Mouse (Mus musculus): Measurements from ENCODE around the gene Dgkq.
A peak's percentile ranks its signal among the peaks of the same experiment; 100 is the strongest.

The Dgkq gene

GRCm38 (mm10) chr5:108680871-108681270, 11.4 kb upstream of the Dgkq start:
- DNase-seq: no peak

GRCm38 (mm10) chr5:108679909-108680308, 10.4 kb upstream of the Dgkq start:
- no peak for DNase-seq

DNA sequence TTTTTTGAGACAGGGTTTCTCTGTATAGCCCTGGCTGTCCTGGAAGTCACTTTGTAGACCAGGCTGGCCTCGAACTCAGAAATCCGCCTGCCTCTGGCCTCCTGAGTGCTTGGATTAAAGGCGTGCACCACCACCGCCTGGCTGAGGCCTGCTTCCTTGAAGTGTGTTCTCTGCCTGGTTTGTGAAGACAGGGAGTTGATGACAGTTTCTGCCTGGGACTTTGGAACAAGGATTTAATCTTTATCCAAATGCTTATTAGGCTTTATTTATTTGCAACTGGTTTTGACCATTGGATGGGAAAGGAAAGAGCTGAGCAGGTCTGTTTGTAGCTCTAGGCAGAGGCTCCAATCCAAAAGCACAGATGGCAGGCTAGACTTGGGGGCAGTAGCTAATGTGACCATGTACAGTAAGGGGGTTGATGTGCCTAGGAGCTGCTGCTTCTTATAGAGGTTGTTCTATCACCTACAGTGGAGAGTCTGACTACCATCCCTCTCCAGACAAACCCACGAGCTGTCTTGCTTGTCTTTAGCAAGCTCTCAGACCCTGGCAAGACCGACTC, 8.9 kb upstream of the Dgkq start:
- DNase-seq: no peak

DNA sequence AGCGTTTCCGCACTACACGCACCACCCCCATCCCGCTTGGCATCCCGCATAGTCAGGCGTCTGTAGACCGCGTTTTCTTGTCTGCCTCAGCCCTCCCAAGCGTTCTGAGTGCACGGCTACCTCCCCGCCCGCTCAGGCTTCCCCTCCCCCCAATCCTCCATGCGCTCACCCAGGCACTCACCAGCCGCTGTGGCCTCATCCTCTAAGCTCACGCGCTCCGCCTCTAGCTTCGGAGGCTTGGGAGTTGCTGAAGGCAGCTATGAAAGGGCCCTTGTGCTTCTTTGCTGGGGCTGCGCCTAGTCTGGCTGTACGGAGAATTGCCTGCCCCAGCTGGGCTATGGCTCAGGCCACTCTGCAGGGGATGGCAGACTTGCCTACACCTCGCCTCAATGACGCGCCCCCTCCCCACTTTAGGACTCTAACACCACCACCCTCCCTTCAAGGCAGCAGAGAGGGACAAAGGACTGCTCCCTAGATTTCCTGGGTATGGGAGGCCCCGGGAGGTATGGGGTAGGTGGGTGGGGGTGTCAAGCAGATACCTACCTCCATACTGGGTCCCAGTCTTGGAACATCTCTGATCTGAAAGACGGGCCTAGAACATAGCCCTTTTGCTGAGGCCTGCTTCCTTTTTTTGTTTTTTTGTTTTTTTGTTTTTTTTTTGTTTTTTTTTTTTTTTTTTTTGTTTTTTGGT, 8.3 kb upstream of the Dgkq start:
- peak; percentile 63 for DNase-seq

DNA sequence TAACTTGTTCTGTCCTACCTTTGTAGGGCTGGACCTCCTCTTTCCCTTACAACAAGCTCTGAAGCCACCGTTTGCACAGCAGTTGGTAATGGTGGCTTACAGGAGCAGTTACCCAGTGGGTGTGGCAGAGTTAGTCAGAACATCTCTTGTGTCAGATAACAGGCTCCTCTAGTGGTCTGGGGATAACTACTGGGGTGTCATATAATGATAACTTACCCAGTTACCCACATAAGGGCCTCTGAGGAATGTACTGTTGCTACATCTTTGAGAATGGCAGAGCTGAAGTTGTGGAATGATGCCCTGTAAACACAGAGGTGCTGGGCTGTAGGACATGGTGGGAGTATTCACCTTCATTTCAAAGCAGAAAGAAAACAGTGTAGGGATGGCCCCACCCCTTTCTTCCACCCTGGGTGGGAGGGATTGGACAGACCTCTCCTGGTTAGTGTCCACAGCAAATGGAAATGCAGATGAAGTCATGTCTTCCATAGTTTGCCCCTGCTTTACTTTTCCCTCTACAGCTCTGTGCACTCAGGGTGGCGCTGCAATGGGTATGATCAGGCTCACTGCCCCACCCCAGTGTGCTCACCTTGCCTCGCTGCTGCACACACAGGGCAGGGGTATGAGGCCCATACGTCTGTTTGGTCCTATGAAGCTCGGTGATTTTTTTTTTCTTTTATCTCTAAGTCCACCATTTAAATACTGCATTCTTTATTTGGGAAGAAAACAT, 7.5 kb upstream of the Dgkq start:
- DNase-seq: no peak

GRCm38 (mm10) chr5:108675251-108675816, 5.9 kb upstream of the Dgkq start, which contains the start of gene Slc26a1:
Gene Slc26a1, minus strand, starts transcription at chr5:108675569.
- DNase-seq: no peak

DNA sequence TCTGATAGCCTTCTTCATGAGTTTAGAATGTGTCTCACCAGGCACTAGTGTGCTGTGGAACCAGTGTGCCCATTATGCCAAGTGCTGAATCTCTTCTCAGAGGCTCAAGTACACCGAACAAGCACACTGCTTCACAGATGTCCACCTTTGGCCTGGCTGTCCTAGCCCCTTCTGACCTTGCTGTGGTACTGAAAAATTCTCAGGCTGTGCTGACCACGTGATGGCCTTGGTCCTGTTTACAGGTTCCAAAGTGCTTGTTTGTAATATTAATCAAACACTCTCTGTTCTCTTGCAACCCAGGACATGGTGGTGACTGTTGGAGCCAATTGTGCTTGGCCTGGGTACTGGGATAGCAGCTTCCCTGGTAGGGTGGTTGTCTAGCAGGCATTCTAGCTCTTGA, 5.2 kb upstream of the Dgkq start:
- DNase-seq: no peak

- no peak for DNase-seq
Measured at GRCm38 (mm10) chr5:108671757-108672156, 2.3 kb upstream of the Dgkq start.

GRCm38 (mm10) chr5:108670785-108671184, 1.3 kb upstream of the Dgkq start:
- no peak for DNase-seq

GRCm38 (mm10) chr5:108669986-108670385, 514 bp upstream of the Dgkq start:
- DNase-seq: no peak

DNA sequence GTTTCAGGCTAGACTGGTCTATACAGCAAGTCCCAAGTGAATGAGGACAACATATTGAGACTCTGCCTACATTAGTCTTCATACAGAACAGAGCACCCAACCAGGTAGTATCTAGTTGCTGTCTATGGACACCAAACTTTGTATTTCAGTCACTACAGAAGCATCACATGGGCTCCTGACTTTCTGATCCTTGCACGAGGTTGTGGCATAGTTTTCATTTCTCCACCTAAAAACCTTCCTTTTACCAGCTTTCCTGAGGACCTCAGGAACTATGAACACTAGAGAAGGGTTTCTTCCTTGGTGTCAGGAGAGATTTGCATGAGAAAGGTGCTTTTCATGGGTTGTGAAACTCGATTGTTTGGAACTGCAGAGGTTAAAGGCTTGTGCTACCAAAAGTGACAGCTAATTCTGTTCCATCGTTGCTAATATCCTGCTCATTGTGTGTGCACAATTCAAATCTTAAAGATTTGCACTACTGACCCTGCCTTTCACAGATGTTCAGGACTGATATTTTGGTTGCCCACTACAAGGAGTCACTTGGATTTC, 1.0 kb downstream of the Dgkq start:
- no peak for DNase-seq

DNA sequence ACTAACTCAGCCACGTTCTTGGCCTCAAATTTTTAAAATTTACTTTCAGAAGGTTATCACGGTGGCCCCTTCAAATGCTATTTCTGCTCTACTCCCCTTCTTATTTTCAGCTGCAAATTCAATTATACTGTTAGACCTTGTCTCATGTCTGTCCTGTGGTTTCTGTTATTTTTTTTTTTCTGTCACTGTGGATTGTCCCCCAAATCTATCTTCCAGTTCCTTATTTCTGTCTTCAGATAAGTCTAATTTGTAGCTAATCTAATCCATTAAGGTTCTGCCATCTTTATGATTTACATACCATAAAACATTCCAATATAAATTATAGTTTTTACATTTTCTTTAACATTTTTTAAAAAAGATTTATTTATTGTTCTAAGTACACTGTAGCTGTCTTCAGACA, 2.1 kb downstream of the Dgkq start:
- no peak for DNase-seq

- no peak for DNase-seq
Measured at GRCm38 (mm10) chr5:108665066-108665465, 4.4 kb downstream of the Dgkq start.

DNA sequence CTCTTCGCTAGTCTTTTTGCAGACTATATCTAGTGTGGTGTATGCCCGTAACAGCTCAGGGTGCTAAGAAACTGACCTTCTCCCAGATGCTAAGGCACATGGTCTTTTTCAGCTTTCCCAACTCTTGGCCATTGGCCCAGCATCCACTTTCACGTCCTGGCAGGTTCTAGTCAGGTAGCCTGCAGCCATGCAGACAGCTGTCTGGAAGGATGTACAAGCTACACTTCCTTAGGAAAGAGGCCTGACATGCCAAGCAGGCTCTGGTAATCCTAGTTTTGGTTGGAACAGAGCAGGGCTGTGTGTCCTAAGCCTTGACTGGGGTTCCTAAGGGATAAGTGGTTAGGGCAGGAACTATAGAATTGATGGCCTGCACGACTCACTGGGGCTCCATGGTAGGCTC, 6.7 kb downstream of the Dgkq start:
- no peak for DNase-seq

- peak; percentile 93 for DNase-seq
Measured at GRCm38 (mm10) chr5:108660632-108661268, 8.7 kb downstream of the Dgkq start.

DNA sequence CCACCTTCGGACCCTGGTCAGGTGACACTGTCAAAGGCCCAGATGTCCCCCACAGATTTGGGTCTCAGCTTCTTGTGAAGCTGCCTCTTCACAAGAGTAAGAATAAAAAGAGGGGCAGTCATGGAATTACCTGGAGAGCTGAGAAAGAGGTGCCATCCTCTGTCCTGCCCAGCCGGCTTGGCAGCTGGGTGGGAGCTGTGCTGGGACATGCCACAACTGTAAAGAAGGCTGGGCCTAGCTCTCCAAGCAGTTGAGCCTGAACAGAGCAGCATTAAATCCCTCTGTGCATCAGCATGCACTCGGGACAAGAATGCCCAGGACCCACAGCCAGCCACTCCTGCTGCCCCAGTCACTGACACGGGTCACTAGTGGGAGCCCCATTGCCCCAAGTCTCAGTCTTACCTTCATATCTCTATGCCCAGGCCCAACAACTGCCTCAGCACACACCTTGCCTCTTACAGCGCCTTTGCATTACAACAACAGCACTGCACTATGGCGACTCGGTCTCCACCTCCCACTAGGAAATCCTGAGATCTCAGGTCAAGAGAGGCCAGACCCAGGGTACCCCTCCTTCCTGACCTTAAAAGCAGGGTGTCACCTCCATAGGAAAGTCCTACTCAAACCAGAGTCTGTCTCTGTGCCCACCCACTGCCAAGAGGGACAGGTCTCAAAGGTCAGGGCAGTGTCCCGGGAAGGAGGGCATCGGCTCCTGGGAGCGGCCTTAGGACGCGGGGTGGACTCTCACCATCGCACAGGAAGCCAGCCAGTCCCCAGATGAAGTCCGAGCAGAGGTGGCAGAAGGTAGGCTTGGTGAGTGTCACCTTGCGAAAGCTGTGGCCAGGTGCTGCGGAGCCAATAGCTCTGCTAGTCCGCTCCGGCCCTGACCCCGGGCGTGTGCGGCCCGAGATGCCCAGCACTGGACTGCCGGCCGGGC, 9.5 kb downstream of the Dgkq start, which contains the start of gene Idua:
Gene Idua (plus strand): TSS at position 634 of the 934 bp plus-strand sequence.
- no peak for DNase-seq

DNA sequence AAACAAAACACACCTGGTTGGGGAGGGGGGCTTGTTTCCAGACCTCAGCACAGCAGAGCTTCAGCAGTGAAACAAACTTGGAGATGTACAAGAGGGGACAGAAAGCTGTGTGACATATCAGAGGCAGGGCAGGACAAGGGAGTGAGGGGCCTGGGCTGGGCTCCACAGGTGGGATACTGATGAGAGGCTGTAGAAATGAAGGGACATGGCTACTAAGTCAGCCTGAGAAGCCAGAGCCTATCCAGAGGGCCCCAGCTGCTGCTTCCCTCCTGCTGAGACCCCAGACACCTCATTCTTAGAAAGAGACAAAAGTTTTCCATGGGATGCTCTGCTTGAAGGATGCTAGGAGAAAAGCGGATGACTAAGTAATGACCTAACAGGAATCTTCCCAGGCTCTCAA, 10.9 kb downstream of the Dgkq start:
- no peak for DNase-seq

DNA sequence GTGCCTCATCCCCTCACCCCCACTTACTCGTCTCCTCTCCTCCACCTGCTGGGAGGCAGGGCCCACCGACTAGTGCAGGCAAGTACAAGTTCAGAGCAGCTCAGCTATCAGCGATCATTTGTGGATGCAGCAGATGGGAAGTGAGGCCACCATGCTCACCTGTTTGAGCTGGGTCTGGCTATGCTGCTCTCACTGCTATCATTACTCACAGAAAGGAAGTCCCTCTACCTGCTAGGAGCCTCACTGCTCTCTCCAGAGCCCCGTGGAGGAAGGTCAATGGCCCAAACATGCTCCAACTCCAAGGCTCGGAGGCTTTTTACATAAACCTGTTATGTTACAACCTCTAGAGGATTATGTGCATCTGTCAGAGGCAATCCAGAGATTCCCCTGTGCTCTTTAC, 12.1 kb downstream of the Dgkq start:
- DNase-seq: no peak

- DNase-seq: no peak
Measured at GRCm38 (mm10) chr5:108655891-108656650, 13.4 kb downstream of the Dgkq start.

DNA sequence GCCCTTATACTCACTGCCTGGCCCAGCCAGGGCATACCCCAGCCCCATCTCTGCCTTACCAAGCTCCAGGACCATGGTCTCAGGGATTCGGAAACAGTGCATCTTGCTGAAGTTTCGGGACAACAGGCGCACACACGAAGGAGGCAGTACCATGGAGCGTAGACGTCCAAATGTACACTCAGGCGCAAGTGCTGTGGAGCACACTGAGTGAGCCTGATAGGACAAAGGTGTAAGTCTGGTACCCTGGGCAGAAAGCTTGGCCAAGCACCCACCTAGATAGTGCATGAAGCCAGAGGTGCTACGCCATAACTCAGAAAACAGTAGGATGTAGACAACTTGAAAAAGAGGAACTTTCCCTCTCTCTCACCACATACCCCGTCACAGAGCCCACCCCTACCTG, 14.1 kb downstream of the Dgkq start:
- DNase-seq: no peak

DNA sequence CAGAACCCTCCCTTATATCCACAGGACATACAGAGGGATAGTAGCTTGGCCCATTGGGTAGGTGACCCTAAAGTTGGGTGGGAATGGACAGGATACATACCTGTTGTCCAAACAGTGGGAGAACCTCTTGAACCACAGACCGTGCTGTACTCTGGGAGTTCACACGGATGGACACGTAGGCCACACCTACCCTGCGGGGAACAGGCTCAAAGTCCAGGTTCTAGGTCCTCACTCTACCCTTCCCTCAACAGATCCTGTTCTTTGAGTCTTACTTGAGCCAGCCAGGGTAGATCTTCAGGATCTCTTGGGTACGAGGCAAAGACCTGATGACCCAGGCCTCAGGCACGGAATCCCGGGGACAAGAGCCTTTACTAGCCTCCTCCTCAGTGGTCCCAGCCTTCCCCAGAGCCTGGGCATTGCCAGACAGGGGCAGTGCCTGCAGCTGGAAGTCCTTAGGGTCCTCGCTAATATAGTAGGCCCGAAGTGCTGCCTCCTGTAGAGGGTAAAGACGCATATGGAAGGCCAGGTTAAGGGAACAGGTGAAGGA, 15.0 kb downstream of the Dgkq start:
- no peak for DNase-seq
